Comparison of ENCODE assay signal across 22 mouse cellular contexts in genomic region chr5:43052668-43053067, GRCm38 (mm10).
A peak's percentile ranks its signal among the peaks of the same experiment; 100 is the strongest.
DNase-seq lines count a peak whose midpoint lies in the region; ATAC-seq and TF ChIP-seq lines count a peak whose summit lies in the region.
"Had no signal": no experiment of that assay in that cellular context is flagged by ENCODE, and none has a peak within 500 bp of the region (broad histone marks: within the 10 kb centered on the region; RNA-seq: fewer than 3 reads in every experiment).

No protein-coding gene starts in this region.

- H3K27me3 ChIP-seq in intestine, embryonic 15.5 days (replicated peaks): no peaks in the 10 kb centered on the region
- no peaks in the 10 kb centered on the region for H3K27me3 ChIP-seq in intestine, postnatal 0 days (replicated peaks; ENCODE audit: control insufficient read depth, insufficient read depth, low read length)
- H3K27me3 ChIP-seq in liver, embryonic 15.5 days: no peaks in the 10 kb centered on the region
- no peaks in the 10 kb centered on the region for H3K27me3 ChIP-seq in hindbrain, embryonic 14.5 days (ENCODE audit: control insufficient read depth, insufficient read depth, low read length)
- H3K27me3 ChIP-seq: heart, embryonic 13.5 days; hindbrain, embryonic 15.5 days; limb, embryonic 12.5 days had no signal

- 40% methylated on average over 1 of the region's 1 CpGs for WGBS in intestine, embryonic 15.5 days
- 20% methylated on average over 1 of the region's 1 CpGs for WGBS in intestine, postnatal 0 days
- 22% methylated on average over 1 of the region's 1 CpGs for WGBS in liver, embryonic 15.5 days (ENCODE audit: insufficient replicate concordance)
- 62% methylated on average over 1 of the region's 1 CpGs for WGBS in hindbrain, embryonic 14.5 days

- no peak overlapping the region for H3K4me3 ChIP-seq in intestine, embryonic 15.5 days (replicated peaks)
- no peak overlapping the region for H3K4me3 ChIP-seq in intestine, postnatal 0 days (ENCODE audit: low read depth, low read length)
- H3K4me3 ChIP-seq in liver, embryonic 15.5 days (replicated peaks): no peak overlapping the region
- H3K4me3 ChIP-seq in hindbrain, embryonic 14.5 days (replicated peaks; ENCODE audit: low read length): no peak overlapping the region
- H3K4me3 ChIP-seq: heart, embryonic 13.5 days; hindbrain, embryonic 15.5 days; left cerebral cortex, adult 2 months; limb, embryonic 12.5 days had no signal

- no peak overlapping the region for H3K9ac ChIP-seq in intestine, embryonic 15.5 days
- no peak overlapping the region for H3K9ac ChIP-seq in intestine, postnatal 0 days (ENCODE audit: low read depth, low read length)
- no peak overlapping the region for H3K9ac ChIP-seq in liver, embryonic 15.5 days
- no peak overlapping the region for H3K9ac ChIP-seq in hindbrain, embryonic 14.5 days
- H3K9ac ChIP-seq: heart, embryonic 13.5 days; hindbrain, embryonic 15.5 days; limb, embryonic 12.5 days; lung, embryonic 14.5 days had no signal

- H3K4me2 ChIP-seq in intestine, embryonic 15.5 days (replicated peaks): no peak overlapping the region
- H3K4me2 ChIP-seq in intestine, postnatal 0 days (replicated peaks; ENCODE audit: low read depth): no peak overlapping the region
- H3K4me2 ChIP-seq in liver, embryonic 15.5 days: no peak overlapping the region
- H3K4me2 ChIP-seq in hindbrain, embryonic 14.5 days (replicated peaks): no peak overlapping the region
- H3K4me2 ChIP-seq: heart, embryonic 13.5 days; hindbrain, embryonic 15.5 days; limb, embryonic 12.5 days; lung, embryonic 14.5 days had no signal

- DNase-seq in urinary bladder, postnatal 14 days (ENCODE audit: low spot score): peak; percentile 8
- no peak for DNase-seq in urinary bladder, postnatal 10 days (ENCODE audit: low spot score)
- DNase-seq in yolk sac, embryonic 10.5 days (ENCODE audit: low spot score): peak; percentile 62
- DNase-seq in embryo, embryonic 11 days: no peak
- DNase-seq in hindbrain, embryonic 14.5 days (ENCODE audit: low spot score): no peak
- DNase-seq: adrenal gland, postnatal 36 days; cerebellum, adult 11-12 months; layer of hippocampus, adult 9-11 months; lung, embryonic 14.5 days; lung, postnatal 4 days; right cerebral cortex, postnatal 14 days; thymus, postnatal 14 days had no signal

- no peak overlapping the region for H3K27ac ChIP-seq in intestine, embryonic 15.5 days
- H3K27ac ChIP-seq in intestine, postnatal 0 days (ENCODE audit: low read depth, low read length): no peak overlapping the region
- H3K27ac ChIP-seq in liver, embryonic 15.5 days (replicated peaks): no peak overlapping the region
- H3K27ac ChIP-seq in hindbrain, embryonic 14.5 days: no peak overlapping the region
- H3K27ac ChIP-seq: heart, embryonic 13.5 days; hindbrain, embryonic 15.5 days; kidney, postnatal 0 days; left cerebral cortex, adult 2 months; limb, embryonic 12.5 days had no signal

- H3K36me3 ChIP-seq in intestine, embryonic 15.5 days: no peaks in the 10 kb centered on the region
- H3K36me3 ChIP-seq in intestine, postnatal 0 days (ENCODE audit: control insufficient read depth, insufficient read depth): no peaks in the 10 kb centered on the region
- H3K36me3 ChIP-seq in liver, embryonic 15.5 days (replicated peaks): no peaks in the 10 kb centered on the region
- H3K36me3 ChIP-seq in hindbrain, embryonic 14.5 days (replicated peaks; ENCODE audit: control insufficient read depth, insufficient read depth): no peaks in the 10 kb centered on the region
- H3K36me3 ChIP-seq: heart, embryonic 13.5 days; hindbrain, embryonic 15.5 days; limb, embryonic 12.5 days had no signal

- H3K9me3 ChIP-seq in intestine, embryonic 15.5 days: no peaks in the 10 kb centered on the region
- no peaks in the 10 kb centered on the region for H3K9me3 ChIP-seq in intestine, postnatal 0 days (ENCODE audit: control insufficient read depth)
- no peaks in the 10 kb centered on the region for H3K9me3 ChIP-seq in liver, embryonic 15.5 days (replicated peaks)
- H3K9me3 ChIP-seq in hindbrain, embryonic 14.5 days (ENCODE audit: control insufficient read depth, low read length): no peaks in the 10 kb centered on the region
- H3K9me3 ChIP-seq: heart, embryonic 13.5 days; hindbrain, embryonic 15.5 days; limb, embryonic 12.5 days had no signal

- H3K4me1 ChIP-seq in intestine, embryonic 15.5 days (replicated peaks): no peaks in the 10 kb centered on the region
- no peaks in the 10 kb centered on the region for H3K4me1 ChIP-seq in intestine, postnatal 0 days (replicated peaks; ENCODE audit: control insufficient read depth, insufficient read depth, low read length)
- no peaks in the 10 kb centered on the region for H3K4me1 ChIP-seq in liver, embryonic 15.5 days (replicated peaks)
- no peaks in the 10 kb centered on the region for H3K4me1 ChIP-seq in hindbrain, embryonic 14.5 days (replicated peaks; ENCODE audit: control insufficient read depth, insufficient read depth, low read length)
- H3K4me1 ChIP-seq: hindbrain, embryonic 15.5 days had no signal

- peak; percentile 70 for ATAC-seq in intestine, embryonic 15.5 days
- ATAC-seq in intestine, postnatal 0 days: no peak
- peak; percentile 34; the same call in 1 of the 2 replicates for ATAC-seq in liver, embryonic 15.5 days (ENCODE audit: insufficient read depth)
- ATAC-seq in hindbrain, embryonic 14.5 days (ENCODE audit: low FRiP score): no peak
- ATAC-seq: forebrain, embryonic 16.5 days; midbrain, embryonic 16.5 days had no signal

- no peak for TF ChIP-seq CTCF in intestine, postnatal 0 days (IDR thresholded peaks at IDR 0.05; ENCODE audit: low read depth)

Comparison
In these comparisons a context has a peak if more than half of its experiments do, and no peak if none do; other contexts are left out.
1. ATAC-seq: peak in intestine, embryonic 15.5 days (single experiment) and liver, embryonic 15.5 days (single experiment); none in intestine, postnatal 0 days (single experiment) and hindbrain, embryonic 14.5 days (single experiment).
2. DNase-seq: peak in urinary bladder, postnatal 14 days (single experiment) and yolk sac, embryonic 10.5 days (single experiment); none in urinary bladder, postnatal 10 days (single experiment), embryo, embryonic 11 days (single experiment) and hindbrain, embryonic 14.5 days (single experiment).